In genomic region chr6:90499509-90499908, GRCm38 (mm10) we compare ENCODE assay signal across 20 mouse cellular contexts. TPM values are rescaled to one million over a fixed set of nuclear protein-coding genes. Genes with fewer than 3 reads are reported as not detected.
"Had no signal": no experiment of that assay in that cellular context is flagged by ENCODE, and none has a peak within 500 bp of the region (broad histone marks: within the 10 kb centered on the region; RNA-seq: fewer than 3 reads in every experiment).

No protein-coding gene starts in this region.

- H3K4me3 ChIP-seq: limb, embryonic 12.5 days; limb, embryonic 15.5 days; liver, embryonic 13.5 days; myocyte; neural tube, embryonic 13.5 days; stomach, embryonic 15.5 days had no signal

- H3K4me2 ChIP-seq: limb, embryonic 12.5 days; limb, embryonic 15.5 days; liver, embryonic 13.5 days; midbrain, embryonic 11.5 days; neural tube, embryonic 13.5 days; stomach, embryonic 15.5 days had no signal

- H3K27me3 ChIP-seq: liver, embryonic 13.5 days; neural tube, embryonic 13.5 days; stomach, embryonic 15.5 days had no signal

- H3K36me3 ChIP-seq: limb, embryonic 12.5 days; limb, embryonic 15.5 days; liver, embryonic 13.5 days; neural tube, embryonic 13.5 days; stomach, embryonic 15.5 days had no signal

- H3K9ac ChIP-seq: limb, embryonic 12.5 days; limb, embryonic 15.5 days; liver, embryonic 13.5 days; neural tube, embryonic 13.5 days; stomach, embryonic 15.5 days had no signal

- H3K9me3 ChIP-seq: limb, embryonic 12.5 days; limb, embryonic 15.5 days; liver, embryonic 13.5 days; neural tube, embryonic 13.5 days; stomach, embryonic 15.5 days had no signal

- H3K27ac ChIP-seq: limb, embryonic 12.5 days; limb, embryonic 15.5 days; liver, embryonic 13.5 days; neural tube, embryonic 13.5 days; stomach, embryonic 15.5 days had no signal

- DNase-seq: kidney, adult 9 months; kidney, postnatal 14 days; kidney, postnatal 4 days; left cerebral cortex, postnatal 4 days; liver, embryonic 13.5 days; lung, adult 2 months; lung, postnatal 14 days; lung, postnatal 4 days; right cerebral cortex, postnatal 25 days; spleen, adult 18-20 months; thymus, postnatal 25 days had no signal

RNA-seq across cellular contexts. Expression of gene Aldh1l1, which starts 13.3 kb away (rescaled TPM):
- total RNA-seq: monocyte, adult 5-6 weeks; neutrophil, adult 5-6 weeks had no signal

RNA-seq across cellular contexts. Expression of gene Klf15, which starts 37.1 kb away (rescaled TPM):
- total RNA-seq: megakaryocyte-erythroid progenitor cell, adult 5-6 weeks; monocyte, adult 5-6 weeks; neutrophil, adult 5-6 weeks had no signal
